Mouse (Mus musculus) MEL (cell line): ENCODE measurements around the gene Gm20388. TPM values are rescaled to one million over a fixed set of nuclear protein-coding genes. Genes with fewer than 3 reads are reported as not detected.
A peak's percentile ranks its signal among the peaks of the same experiment; 100 is the strongest.

Experiments
- DNase-seq: peaks from one replicate; pipeline ENCODE4 v3.0.0; 2011; ENCODE audit warnings: low read depth, low spot score
- H3K27ac ChIP-seq: 2 replicates; pipeline ENCODE4 v1.5.1; 2012; ENCODE audit warnings: low read depth, mild to moderate bottlenecking, control low read depth, low read length, moderate library complexity; ENCODE audit not compliant: control insufficient read depth
- H3K27me3 ChIP-seq, 2 experiments: fragments of 150-350 bp in 1 of 2; sonication (generic) in 1 of 2; 2 replicates each; pipeline ENCODE4 v1.6.1; 2012; ENCODE audit warnings: low read length in 2 of 2, mild to moderate bottlenecking in 2 of 2, improper control_type of control experiment in 1 of 2, moderate library complexity in 1 of 2; ENCODE audit not compliant: insufficient read depth in 2 of 2, control insufficient read depth in 1 of 2
- H3K36me3 ChIP-seq, 2 experiments: 2 replicates each; pipeline ENCODE4 v1.6.1; 2012 to 2014; ENCODE audit warnings: low read length in 2 of 2, improper control_type of control experiment in 1 of 2, inconsistent platforms in 1 of 2, mild to moderate bottlenecking in 1 of 2; ENCODE audit not compliant: insufficient read depth in 2 of 2, control insufficient read depth in 1 of 2
- H3K4me1 ChIP-seq, 2 experiments: fragments of 150-350 bp in 1 of 2; sonication (generic) in 1 of 2; 2 replicates each; pipeline ENCODE4 v1.6.1; 2012; ENCODE audit warnings: low read length in 2 of 2, improper control_type of control experiment in 1 of 2, mild to moderate bottlenecking in 1 of 2; ENCODE audit not compliant: insufficient read depth in 2 of 2, control insufficient read depth in 1 of 2
- H3K4me3 ChIP-seq, 2 experiments: fragments of 150-350 bp in 1 of 2; sonication (generic) in 1 of 2; 2 replicates each; pipeline ENCODE4 v1.5.1; 2012; ENCODE audit warnings: low read depth in 2 of 2, low read length in 2 of 2, mild to moderate bottlenecking in 2 of 2, moderate library complexity in 2 of 2, control low read depth in 1 of 2, improper control_type of control experiment in 1 of 2; ENCODE audit not compliant: control insufficient read depth in 1 of 2, insufficient read depth in 1 of 2
- H3K79me2 ChIP-seq: 2 replicates; pipeline ENCODE4 v1.6.1; 2012; ENCODE audit warnings: mild to moderate bottlenecking, low read length, moderate library complexity; ENCODE audit not compliant: control insufficient read depth, poor library complexity, insufficient read depth
- H3K9ac ChIP-seq: 2 replicates; pipeline ENCODE4 v1.6.1; 2012; ENCODE audit warnings: low read depth, mild to moderate bottlenecking, control low read depth, low read length, moderate library complexity; ENCODE audit not compliant: control insufficient read depth, poor library complexity, severe bottlenecking
- H3K9me3 ChIP-seq: fragments of 150-350 bp; sonication (generic); replicated peaks from 2 replicates; pipeline ENCODE4 v1.6.1; 2012; ENCODE audit warnings: mild to moderate bottlenecking, low read length, improper control_type of control experiment, moderate library complexity; ENCODE audit not compliant: insufficient read depth
- CHD1 ChIP-seq: IDR thresholded peaks from 2 replicates; pipeline ENCODE4 v1.6.1; 2012; ENCODE audit warnings: low read depth, mild to moderate bottlenecking, inconsistent platforms, low read length, improper control_type of control experiment
- CTCF ChIP-seq, 3 experiments: IDR thresholded peaks in 2 of 3; conservative IDR thresholded peaks in 1 of 3; 2 replicates each; pipeline ENCODE4 v1.5.1; 2011 to 2012; ENCODE audit warnings: low read length in 3 of 3, low read depth in 2 of 3, mild to moderate bottlenecking in 2 of 3, improper control_type of control experiment in 1 of 3, inconsistent platforms in 1 of 3, mixed read lengths in 1 of 3, moderate library complexity in 1 of 3; ENCODE audit not compliant: control insufficient read depth in 1 of 3, insufficient read depth in 1 of 3, poor library complexity in 1 of 3, severe bottlenecking in 1 of 3
- E2F4 ChIP-seq: IDR thresholded peaks from 2 replicates; pipeline ENCODE4 v1.6.1; 2011; ENCODE audit warnings: low read depth, low read length, improper control_type of control experiment, borderline replicate concordance
- EP300 ChIP-seq, 2 experiments: IDR thresholded peaks; 2 replicates each; pipeline ENCODE4 v1.6.1; 2011; ENCODE audit warnings: improper control_type of control experiment in 2 of 2, low read length in 2 of 2, low read depth in 1 of 2, mild to moderate bottlenecking in 1 of 2
- ETS1 ChIP-seq: IDR thresholded peaks from 2 replicates; pipeline ENCODE4 v1.6.1; 2012; ENCODE audit warnings: low read depth, mild to moderate bottlenecking, inconsistent platforms, low read length, improper control_type of control experiment, moderate library complexity
- GATA1 ChIP-seq: IDR thresholded peaks from 2 replicates; pipeline ENCODE4 v1.6.1; 2011; ENCODE audit warnings: low read depth, low read length, improper control_type of control experiment
- HCFC1 ChIP-seq: IDR thresholded peaks from 2 replicates; pipeline ENCODE4 v1.6.1; 2012; ENCODE audit warnings: low read depth, mild to moderate bottlenecking, inconsistent platforms, low read length, improper control_type of control experiment, moderate library complexity
- JUND ChIP-seq: IDR thresholded peaks from 2 replicates; pipeline ENCODE4 v1.6.1; 2011; ENCODE audit warnings: low read depth, mild to moderate bottlenecking, improper control_type of control experiment, low read length
- KAT2A ChIP-seq: conservative IDR thresholded peaks from 2 replicates; pipeline ENCODE4 v1.6.1; 2012; ENCODE audit warnings: low read depth, low read length, improper control_type of control experiment, inconsistent platforms
- MAX ChIP-seq: IDR thresholded peaks from 2 replicates; pipeline ENCODE4 v1.6.1; 2011; ENCODE audit warnings: low read length, improper control_type of control experiment
- MAZ ChIP-seq: IDR thresholded peaks from 2 replicates; pipeline ENCODE4 v1.6.1; 2012; ENCODE audit warnings: low read depth, mild to moderate bottlenecking, inconsistent platforms, low read length, improper control_type of control experiment
- MXI1 ChIP-seq: IDR thresholded peaks from 2 replicates; pipeline ENCODE4 v1.6.1; 2011; ENCODE audit warnings: mild to moderate bottlenecking, low read depth, low read length, improper control_type of control experiment
- MYB ChIP-seq: IDR thresholded peaks from 2 replicates; pipeline ENCODE4 v1.6.1; 2011; ENCODE audit warnings: mild to moderate bottlenecking, low read depth, low read length, improper control_type of control experiment
- MYC ChIP-seq: IDR thresholded peaks from 2 replicates; pipeline ENCODE4 v1.6.1; 2011; ENCODE audit warnings: low read depth, mild to moderate bottlenecking, low read length, improper control_type of control experiment, moderate library complexity
- NELFE ChIP-seq: IDR thresholded peaks from 2 replicates; pipeline ENCODE4 v1.6.1; 2011; ENCODE audit warnings: low read depth, low read length, improper control_type of control experiment
- NRF1 ChIP-seq: IDR thresholded peaks from 2 replicates; pipeline ENCODE4 v1.6.1; 2014; ENCODE audit warnings: low read depth, mild to moderate bottlenecking, inconsistent platforms, low read length, improper control_type of control experiment, moderate library complexity; ENCODE audit not compliant: poor library complexity, insufficient read depth, severe bottlenecking
- POLR2AphosphoS2 ChIP-seq: IDR thresholded peaks from 2 replicates; pipeline ENCODE4 v1.6.1; 2011; ENCODE audit warnings: low read length, improper control_type of control experiment
- RCOR1 ChIP-seq: IDR thresholded peaks from 2 replicates; pipeline ENCODE4 v1.6.1; 2012; ENCODE audit warnings: low read depth, mild to moderate bottlenecking, inconsistent platforms, low read length, improper control_type of control experiment
- SIN3A ChIP-seq: IDR thresholded peaks from 2 replicates; pipeline ENCODE4 v1.6.1; 2012; ENCODE audit warnings: low read length, improper control_type of control experiment, inconsistent platforms
- SMC3 ChIP-seq: IDR thresholded peaks from 2 replicates; pipeline ENCODE4 v1.6.1; 2011; ENCODE audit warnings: low read depth, low read length, improper control_type of control experiment
- TAL1 ChIP-seq: IDR thresholded peaks from 2 replicates; pipeline ENCODE4 v1.6.1; 2012; ENCODE audit warnings: mild to moderate bottlenecking, inconsistent platforms, low read length, moderate library complexity, mixed read lengths
- TBP ChIP-seq: IDR thresholded peaks from 2 replicates; pipeline ENCODE4 v1.8.0; 2011; ENCODE audit warnings: low read depth, low read length, improper control_type of control experiment
- TCF12 ChIP-seq: IDR thresholded peaks from 2 replicates; pipeline ENCODE4 v1.6.1; 2014; ENCODE audit warnings: low read depth, mild to moderate bottlenecking, inconsistent platforms, low read length, improper control_type of control experiment, moderate library complexity
- USF1 ChIP-seq: IDR thresholded peaks from 2 replicates; pipeline ENCODE4 v1.6.1; 2014; ENCODE audit warnings: low read depth, mild to moderate bottlenecking, inconsistent platforms, low read length, improper control_type of control experiment, moderate library complexity
- ZC3H11A ChIP-seq: IDR thresholded peaks from 2 replicates; pipeline ENCODE4 v1.6.1; 2012; ENCODE audit warnings: low read depth, mild to moderate bottlenecking, inconsistent platforms, low read length, improper control_type of control experiment
- ZKSCAN1 ChIP-seq: IDR thresholded peaks from 2 replicates; pipeline ENCODE4 v1.6.1; 2012; ENCODE audit warnings: low read depth, mild to moderate bottlenecking, inconsistent platforms, low read length, improper control_type of control experiment, moderate library complexity
- ZMIZ1 ChIP-seq: IDR thresholded peaks from 2 replicates; pipeline ENCODE4 v1.6.1; 2012; ENCODE audit warnings: low read depth, mild to moderate bottlenecking, inconsistent platforms, low read length, improper control_type of control experiment, moderate library complexity
- ZNF384 ChIP-seq: IDR thresholded peaks from 2 replicates; pipeline ENCODE4 v1.6.1; 2012; ENCODE audit warnings: low read depth, mild to moderate bottlenecking, inconsistent platforms, low read length, improper control_type of control experiment
- polyA plus RNA-seq, 2 experiments: library from polyadenylated mRNA; stranded (reverse) in 1 of 2; unstranded in 1 of 2; fragments of >175 nt in 1 of 2; fragments of >200 nt in 1 of 2; gene quantifications; 2 replicates each; pipeline versions ENCODE4 v1.2.1 to v1.2.4; 2012; ENCODE audit warnings: low replicate concordance in 2 of 2, low read depth in 1 of 2; ENCODE audit not compliant: insufficient read length in 2 of 2, insufficient read depth in 1 of 2, missing spikeins in 1 of 2
- total RNA-seq: library from RNA; depleted of rRNA; stranded (reverse); fragments of 300-350 nt; gene quantifications from 2 replicates; pipeline ENCODE4 v1.2.3, GENCODE M21; 2012

Gm20388 gene
- total and polyA plus RNA-seq, 3 experiments, result 11.1 to 17.8 TPM; not detected in 1

DNA sequence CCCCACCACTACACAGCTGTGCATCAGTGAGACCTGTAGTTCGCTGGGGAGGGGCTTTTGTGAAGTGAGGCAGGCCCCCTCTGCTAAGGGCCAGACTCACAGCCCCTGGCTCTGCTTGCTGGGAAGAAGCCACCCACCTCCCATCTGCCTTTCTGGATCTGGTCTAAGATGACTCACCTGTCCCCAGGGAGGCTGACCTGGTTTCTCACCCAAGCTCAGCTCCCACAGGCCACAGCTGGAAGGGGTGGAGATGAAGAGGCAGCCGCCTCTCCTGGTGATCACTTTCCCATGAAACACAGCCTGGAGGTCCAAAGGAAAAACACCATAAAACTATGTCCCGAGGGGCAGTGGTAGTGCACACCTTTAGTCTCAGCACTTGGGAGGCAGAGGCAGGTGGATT, 2918.8 kb downstream of the Gm20388 start:
- H3K27me3 ChIP-seq, result no peaks in the 10 kb centered on the region

DNA sequence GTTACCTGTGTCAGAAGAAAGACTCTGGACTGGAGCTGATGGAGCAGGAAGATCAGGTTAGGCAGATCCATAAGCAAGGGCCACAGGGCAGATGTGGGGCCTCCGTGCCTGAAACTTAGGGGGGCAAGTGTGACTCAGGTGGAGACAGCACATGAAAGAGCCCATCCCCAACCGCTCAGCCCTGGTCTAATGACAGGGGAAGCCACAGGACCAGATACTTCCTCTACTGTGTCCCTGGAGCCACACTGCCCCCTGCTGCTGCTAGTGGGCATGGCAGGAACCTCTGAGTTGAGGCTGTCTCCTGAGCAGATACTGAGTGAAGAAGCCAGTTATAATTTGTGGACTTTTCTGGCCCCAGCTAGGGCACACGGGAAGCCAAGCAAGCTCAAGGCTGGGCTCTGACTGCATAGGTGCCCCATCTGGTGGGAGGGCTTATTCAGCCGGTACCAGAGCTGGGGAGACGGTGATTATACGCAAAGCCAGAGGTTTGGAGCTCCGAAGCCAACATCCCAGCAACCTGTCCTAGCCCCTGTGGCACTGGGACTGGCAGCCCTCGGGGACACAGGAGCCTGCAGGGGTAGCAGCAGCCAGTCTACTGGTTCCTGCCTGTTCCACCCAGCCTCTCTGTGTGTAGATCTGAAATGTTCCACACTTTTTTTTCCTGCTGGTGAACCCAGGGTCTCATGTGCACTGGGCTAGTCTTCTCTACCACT, 2919.9 kb downstream of the Gm20388 start:
- H3K9ac ChIP-seq, result peak overlapping the region; percentile 14; the same call in 1 of the 2 replicates
- no peaks in the 10 kb centered on the region for H3K27me3 ChIP-seq
- TF ChIP-seq EP300 (IDR thresholded peaks at IDR 0.05; ENCODE audit: low read depth in 1 of 2, low read length in 2 of 2) (peak in 1 of 2 experiments; percentile 45; a peak in 2 of 4 replicates), TCF12 (peak; percentile 35; the same call in 1 of the 2 replicates), ZKSCAN1 (no peak), CTCF (IDR thresholded peaks at IDR 0.05 in 2 of 3, conservative IDR thresholded peaks at IDR 0.05 in 1 of 3; ENCODE audit: control insufficient read depth in 1 of 3, insufficient read depth in 1 of 3, low read depth in 2 of 3, low read length in 3 of 3, poor library complexity in 1 of 3, severe bottlenecking in 1 of 3) (peak; percentile 99 to 100 (median 99)), NRF1 (peak; percentile 29; the same call in 1 of the 2 replicates), MXI1 (peak; percentile 68; the same call in 1 of the 2 replicates), USF1 (peak; percentile 31; the same call in 1 of the 2 replicates), E2F4 (no peak), NELFE (no peak), MAZ (peak; percentile 64), HCFC1 (peak; percentile 53), ETS1 (0 out of 2 replicates have a peak, but pooled peaks have one; percentile 12), CHD1 (no peak), KAT2A (no peak), ZMIZ1 (no peak), POLR2AphosphoS2 (no peak), TAL1 (no peak), SIN3A (peak; percentile 93), SMC3 (peak; percentile 100), ZC3H11A (peak; percentile 100), MAX (peak; percentile 52), GATA1 (no peak), JUND (no peak), ZNF384 (peak; percentile 73), TBP (peak; percentile 71), MYC (0 out of 2 replicates have a peak, but pooled peaks have one; percentile 48)

More for the DNA sequence above, 2918.8 kb downstream of the Gm20388 start:
- peaks cover 16 to 27% of the 10 kb centered on the region in 2 experiments for H3K4me1 ChIP-seq
- H3K27ac ChIP-seq, result no peak overlapping the region
- no peaks in the 10 kb centered on the region for H3K79me2 ChIP-seq
- H3K9me3 ChIP-seq, result no peaks in the 10 kb centered on the region
- H3K9ac ChIP-seq, result no peak overlapping the region
- DNase-seq, result no peak
- TF ChIP-seq ETS1, result no peak
- TF ChIP-seq ZNF384, result no peak
- TF ChIP-seq ZKSCAN1, result no peak
- TF ChIP-seq MAX, result no peak
- no peak for TF ChIP-seq EP300 (IDR thresholded peaks at IDR 0.05; ENCODE audit: low read depth in 1 of 2, low read length in 2 of 2)
- TF ChIP-seq NELFE, result no peak
- no peak for TF ChIP-seq CTCF (IDR thresholded peaks at IDR 0.05 in 2 of 3, conservative IDR thresholded peaks at IDR 0.05 in 1 of 3; ENCODE audit: control insufficient read depth in 1 of 3, insufficient read depth in 1 of 3, low read depth in 2 of 3, low read length in 3 of 3, poor library complexity in 1 of 3, severe bottlenecking in 1 of 3)
- no peak for TF ChIP-seq E2F4
- no peak for TF ChIP-seq KAT2A
- TF ChIP-seq ZC3H11A, result no peak
- no peak for TF ChIP-seq ZMIZ1
- TF ChIP-seq RCOR1, result no peak
- TF ChIP-seq MYB, result no peak
- peaks cover 0 to 16% of the 10 kb centered on the region in 2 experiments; a peak in 2 of 4 replicates for H3K36me3 ChIP-seq
- no peak overlapping the region for H3K4me3 ChIP-seq

More for the DNA sequence above, 2919.9 kb downstream of the Gm20388 start:
- Histone ChIP-seq H3K4me3 (no peak overlapping the region), H3K36me3 (peaks cover 0 to 10% of the 10 kb centered on the region in 2 experiments; a peak in 2 of 4 replicates), H3K27ac (no peak overlapping the region), H3K9me3 (no peaks in the 10 kb centered on the region), H3K4me1 (peaks cover 13 to 20% of the 10 kb centered on the region in 2 experiments), H3K79me2 (no peaks in the 10 kb centered on the region)
- DNase-seq, result peak; percentile 95
